Mouse (Mus musculus) gastrocnemius, adult 8-10 months (tissue): ENCODE data around the gene Fbxl14. TPM values are rescaled to one million over a fixed set of nuclear protein-coding genes. Genes with fewer than 3 reads are reported as not detected.
A peak's percentile ranks its signal among the peaks of the same experiment; 100 is the strongest.

Experiments used
- DNase-seq, 2 experiments: peaks; one replicate each; pipeline ENCODE4 v3.0.0; 2022; ENCODE audit warnings: low spot score in 2 of 2
- total RNA-seq, 4 experiments: library from RNA; stranded (reverse); gene quantifications; 2 replicates each; pipeline ENCODE4 v1.2.4; 2022

The Fbxl14 gene
- total RNA-seq, 4 experiments from 2014 or later = 10.2 to 13.8 (median 11.8) TPM

GRCm38 (mm10) chr6:119491997-119492629 is 12.6 kb downstream of the Fbxl14 start:
- no peak for DNase-seq

GRCm38 (mm10) chr6:119492630-119493014 is 13.2 kb downstream of the Fbxl14 start:
- no peak for DNase-seq

- no peak for DNase-seq
Observed at GRCm38 (mm10) chr6:119499271-119499670, 19.8 kb downstream of the Fbxl14 start.

GRCm38 (mm10) chr6:119500086-119500485 is 20.6 kb downstream of the Fbxl14 start:
- DNase-seq = no peak

GRCm38 (mm10) chr6:119502031-119502430 is 22.6 kb downstream of the Fbxl14 start:
- DNase-seq = no peak

GRCm38 (mm10) chr6:119504756-119505155 is 25.3 kb downstream of the Fbxl14 start:
- DNase-seq = no peak

- no peak for DNase-seq
Observed at GRCm38 (mm10) chr6:119505525-119506225, 26.2 kb downstream of the Fbxl14 start.

GRCm38 (mm10) chr6:119508221-119508620 is 28.8 kb downstream of the Fbxl14 start:
- no peak for DNase-seq

GRCm38 (mm10) chr6:119508634-119509375 is 29.3 kb downstream of the Fbxl14 start:
- DNase-seq = no peak

- no peak for DNase-seq
Observed at GRCm38 (mm10) chr6:119509437-119510037, 30.1 kb downstream of the Fbxl14 start.

- DNase-seq = no peak
Observed at GRCm38 (mm10) chr6:119512701-119513100, 33.2 kb downstream of the Fbxl14 start.

- no peak for DNase-seq
Observed at GRCm38 (mm10) chr6:119513452-119513851, 34.0 kb downstream of the Fbxl14 start.

- DNase-seq = no peak
Observed at GRCm38 (mm10) chr6:119514085-119514484, 34.6 kb downstream of the Fbxl14 start.

GRCm38 (mm10) chr6:119520731-119521130 is 41.3 kb downstream of the Fbxl14 start:
- DNase-seq = no peak

- DNase-seq = no peak
Observed at GRCm38 (mm10) chr6:119521482-119521900, 42.0 kb downstream of the Fbxl14 start.

GRCm38 (mm10) chr6:119521931-119522391 is 42.5 kb downstream of the Fbxl14 start:
- DNase-seq = no peak

GRCm38 (mm10) chr6:119526498-119526897 is 47.0 kb downstream of the Fbxl14 start:
- DNase-seq = peak in 1 of 2 experiments; percentile 22

- DNase-seq = no peak
Observed at GRCm38 (mm10) chr6:119529659-119530058, 50.2 kb downstream of the Fbxl14 start.
